ENCODE assay signal across 6 mouse cellular contexts in the genomic region with DNA sequence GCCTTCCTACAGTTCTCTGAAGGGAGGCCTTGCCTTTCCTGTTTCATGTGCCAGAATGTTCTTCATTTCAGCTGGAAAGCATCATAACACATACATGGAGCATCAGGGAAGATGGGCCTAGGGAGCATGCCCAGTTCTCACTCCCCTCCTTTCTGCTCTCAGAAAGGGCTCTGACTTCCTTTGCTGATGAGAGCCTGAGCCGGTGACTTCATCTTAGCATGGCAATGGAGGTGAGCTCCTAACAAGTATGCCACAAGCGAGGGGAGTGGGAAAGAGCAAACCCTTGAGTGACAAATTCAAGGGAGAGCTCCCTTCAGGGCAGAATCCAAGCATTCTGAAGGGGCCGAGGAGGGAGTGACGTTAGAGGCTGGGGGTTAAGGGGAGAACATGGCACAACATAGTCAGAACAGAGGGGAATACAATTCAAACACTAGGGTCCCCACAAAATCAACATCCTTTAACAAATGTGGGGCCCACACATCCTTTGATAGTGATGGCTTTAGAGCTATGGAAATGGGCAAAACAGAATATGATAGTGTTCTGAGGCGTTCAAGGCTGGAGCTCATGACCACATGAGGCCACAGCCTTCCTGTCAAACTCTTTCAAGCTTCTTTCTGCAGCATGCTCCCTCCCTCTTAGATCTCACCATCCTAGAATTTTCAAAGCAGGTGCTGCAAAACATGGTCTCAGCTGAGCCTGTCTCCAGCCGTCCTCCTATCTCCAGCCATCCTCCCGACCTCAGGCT.
"Had no signal": no experiment of that assay in that cellular context is flagged by ENCODE, and none has a peak within 500 bp of the region (broad histone marks: within the 10 kb centered on the region; RNA-seq: fewer than 3 reads in every experiment).

No protein-coding gene starts in this region.

- DNase-seq: kidney, adult 8-10 months; kidney, postnatal 25 days; lung, adult 2 months; retina, postnatal 1 day; right cerebral cortex, postnatal 4 days; spleen, adult 18-20 months had no signal
